ENCODE assay signal across 8 mouse cellular contexts in the genomic region with DNA sequence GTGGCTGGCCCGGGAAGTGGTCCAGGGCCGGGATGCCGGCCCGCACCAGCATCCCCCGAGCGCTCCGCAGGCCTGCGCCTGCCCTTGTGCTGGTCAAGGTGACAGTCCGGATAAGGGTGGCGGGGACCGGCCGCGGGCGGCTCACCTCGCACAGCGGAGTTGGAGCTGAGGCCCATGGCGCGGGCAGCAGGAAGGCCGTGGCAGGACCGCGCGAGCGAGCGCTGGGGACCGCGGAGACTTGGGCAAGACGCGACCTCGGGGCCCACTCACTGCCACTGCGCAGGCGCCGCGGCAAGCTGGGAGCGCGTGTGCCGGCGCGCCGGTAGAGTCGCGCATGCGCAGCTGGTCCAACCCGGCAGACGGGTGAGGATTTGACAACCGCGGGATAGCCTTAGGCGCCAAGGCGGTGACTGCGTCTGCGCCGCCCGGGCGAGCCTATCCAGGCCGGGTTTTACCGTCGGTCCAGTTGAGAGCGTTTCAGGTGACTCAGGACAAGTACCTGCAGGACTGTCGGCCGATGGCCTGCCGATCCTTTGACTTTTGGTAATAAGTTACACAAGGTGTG. TPM values are rescaled to one million over a fixed set of nuclear protein-coding genes. Genes with fewer than 3 reads are reported as not detected.
DNase-seq lines count a peak whose midpoint lies in the region; ATAC-seq lines count a peak whose summit lies in the region.

Gene Cisd1 (minus strand): TSS at position 376 of the 565 bp plus-strand sequence.

- ATAC-seq in erythroid progenitor cell, adult 5-6 weeks (replicated peaks; ENCODE audit: low FRiP score, poor library complexity, severe bottlenecking) = peak; percentile 71
- peak; percentile 73 for ATAC-seq in heart, embryonic 13.5 days (ENCODE audit: extremely low read depth, insufficient number of reproducible peaks, low FRiP score, low TSS enrichment)
- peak; percentile 77 for ATAC-seq in liver, embryonic 12.5 days
- ATAC-seq in stomach, embryonic 15.5 days (ENCODE audit: insufficient read depth, low FRiP score, low read depth) = peak; percentile 79

- H3K27ac ChIP-seq in heart, embryonic 13.5 days (replicated peaks) = peak within 1 kb of the TSS; percentile 77
- peak within 1 kb of the TSS; percentile 82 for H3K27ac ChIP-seq in liver, embryonic 12.5 days
- H3K27ac ChIP-seq in stomach, embryonic 15.5 days = peak within 1 kb of the TSS; percentile 68; the same call in 1 of the 2 replicates

- H3K9me3 ChIP-seq in heart, embryonic 13.5 days = no peaks in the 10 kb centered on the region
- no peaks in the 10 kb centered on the region for H3K9me3 ChIP-seq in liver, embryonic 12.5 days (replicated peaks)
- no peaks in the 10 kb centered on the region for H3K9me3 ChIP-seq in stomach, embryonic 15.5 days

- no peaks in the 10 kb centered on the region for H3K36me3 ChIP-seq in heart, embryonic 13.5 days
- H3K36me3 ChIP-seq in liver, embryonic 12.5 days = peaks cover 12% of the 10 kb centered on the region
- no peaks in the 10 kb centered on the region for H3K36me3 ChIP-seq in stomach, embryonic 15.5 days

- peak; percentile 95 for DNase-seq in CD4-positive helper T cell, adult 2 months (ENCODE audit: low read depth, low spot score)
- DNase-seq in brain, embryonic 18.5 days (ENCODE audit: low read depth, low spot score) = peak; percentile 87
- DNase-seq in kidney, postnatal 10 days = peak; percentile 96
- DNase-seq in natural killer cell, adult 2 months (ENCODE audit: low spot score in 2 of 2) = peak; percentile 86 to 90

- H3K27me3 ChIP-seq in heart, embryonic 13.5 days (replicated peaks) = no peaks in the 10 kb centered on the region
- no peaks in the 10 kb centered on the region for H3K27me3 ChIP-seq in liver, embryonic 12.5 days (replicated peaks)
- H3K27me3 ChIP-seq in stomach, embryonic 15.5 days (replicated peaks) = no peaks in the 10 kb centered on the region

- peak within 1 kb of the TSS; percentile 84 for H3K9ac ChIP-seq in heart, embryonic 13.5 days
- peak within 1 kb of the TSS; percentile 89 for H3K9ac ChIP-seq in liver, embryonic 12.5 days
- H3K9ac ChIP-seq in stomach, embryonic 15.5 days = peak within 1 kb of the TSS; percentile 73; the same call in 1 of the 2 replicates

- H3K4me2 ChIP-seq in heart, embryonic 13.5 days = peak within 1 kb of the TSS; percentile 88
- H3K4me2 ChIP-seq in liver, embryonic 12.5 days = peak within 1 kb of the TSS; percentile 87
- H3K4me2 ChIP-seq in stomach, embryonic 15.5 days = peak within 1 kb of the TSS; percentile 85

- whole genome bisulfite sequencing in heart, embryonic 13.5 days = under 1% methylated on average over 59 of the region's 60 CpGs
- WGBS in liver, embryonic 12.5 days (ENCODE audit: insufficient replicate concordance) = under 1% methylated on average over 60 of the region's 60 CpGs
- WGBS in stomach, embryonic 15.5 days = under 1% methylated on average over 60 of the region's 60 CpGs

- H3K4me1 ChIP-seq in heart, embryonic 13.5 days = peaks cover 38% of the 10 kb centered on the region
- H3K4me1 ChIP-seq in liver, embryonic 12.5 days = peaks cover 71% of the 10 kb centered on the region
- H3K4me1 ChIP-seq in stomach, embryonic 15.5 days = peaks cover 20% of the 10 kb centered on the region

- H3K4me3 ChIP-seq in heart, embryonic 13.5 days = peak within 1 kb of the TSS; percentile 70
- H3K4me3 ChIP-seq in liver, embryonic 12.5 days = peak within 1 kb of the TSS; percentile 91
- H3K4me3 ChIP-seq in stomach, embryonic 15.5 days (replicated peaks) = peak within 1 kb of the TSS; percentile 90

RNA-seq across cellular contexts. Expression of gene Cisd1, which starts in this region (rescaled TPM):
- 23.4 and 27.2 TPM in 2 replicates for total RNA-seq in erythroid progenitor cell, adult 5-6 weeks (2015; ENCODE audit: low replicate concordance)
- total RNA-seq in erythroid progenitor cell, adult 5-6 weeks (2017; ENCODE audit: low replicate concordance) = 4.8 and 13.0 TPM in 2 replicates
- 162 and 186 TPM in 2 replicates for polyA plus RNA-seq in heart, embryonic 13.5 days (2015; fragmentation: Nextera tagmentation; extraction: Ambion mirVana)
- polyA plus RNA-seq in liver, embryonic 12.5 days (2016; fragmentation: Nextera tagmentation; extraction: Ambion mirVana) = 99.8 and 104 TPM in 2 replicates
- polyA plus RNA-seq in stomach, embryonic 15.5 days (2015; fragmentation: Nextera tagmentation; extraction: Ambion mirVana) = 103 and 104 TPM in 2 replicates

Comparison
In these comparisons a context has a peak if more than half of its experiments do, and no peak if none do; other contexts are left out.
1. Peak in every context shown above with its lines: DNase-seq, ATAC-seq, H3K4me3 ChIP-seq and H3K27ac ChIP-seq.